Mouse (Mus musculus) lung, postnatal 0 days (tissue): ENCODE measurements around the gene Odaph. TPM values are rescaled to one million over a fixed set of nuclear protein-coding genes. Genes with fewer than 3 reads are reported as not detected.
"Not testable (repeated sequence)": the region's sequence is repeated elsewhere in the genome, so short reads cannot be mapped to it uniquely, and the experiment has no call there.

Experiments
- ATAC-seq: fragments of 200-750 bp; cut with Nextera tagmentation; 2 replicates; pipeline ENCODE4 v1.8.0; 2017; ENCODE audit warnings: moderate library complexity
- DNase-seq: peaks from one replicate; pipeline ENCODE4 v3.0.0-alpha.2; 2016; ENCODE audit warnings: low spot score
- H3K27ac ChIP-seq: fragments of 300-500 bp; sonication (generic); 2 replicates; pipeline ENCODE4 v1.5.1; 2014; ENCODE audit warnings: antibody characterized with exemption, mild to moderate bottlenecking, low read length, mixed read lengths
- H3K27me3 ChIP-seq: fragments of 300-500 bp; sonication (generic); replicated peaks from 2 replicates; pipeline ENCODE4 v1.6.1; 2014; ENCODE audit warnings: low read length, mixed read lengths; ENCODE audit not compliant: insufficient read depth
- H3K36me3 ChIP-seq: fragments of 300-500 bp; sonication (generic); 2 replicates; pipeline ENCODE4 v1.6.1; 2014; ENCODE audit warnings: low read length, mixed read lengths; ENCODE audit not compliant: insufficient read depth
- H3K4me1 ChIP-seq: fragments of 300-500 bp; sonication (generic); 2 replicates; pipeline ENCODE4 v1.6.1; 2014; ENCODE audit warnings: antibody characterized with exemption, low read depth, low read length, mixed read lengths; ENCODE audit not compliant: insufficient read depth
- H3K4me2 ChIP-seq: fragments of 300-500 bp; sonication (generic); replicated peaks from 2 replicates; pipeline ENCODE4 v1.6.1; 2014; ENCODE audit warnings: low read depth, mild to moderate bottlenecking, low read length, moderate library complexity, mixed read lengths
- H3K4me3 ChIP-seq: fragments of 300-500 bp; sonication (generic); 2 replicates; pipeline ENCODE4 v1.5.1; 2014; ENCODE audit warnings: low read depth, low read length
- H3K9ac ChIP-seq: fragments of 300-500 bp; sonication (generic); replicated peaks from 2 replicates; pipeline ENCODE4 v1.6.1; 2014; ENCODE audit warnings: low read depth, mild to moderate bottlenecking
- H3K9me3 ChIP-seq: fragments of 300-500 bp; sonication (generic); 2 replicates; pipeline ENCODE4 v1.6.1; 2016; ENCODE audit warnings: low read length, mixed read lengths
- CTCF ChIP-seq: IDR thresholded peaks from 2 replicates; pipeline ENCODE4 v1.5.1; 2016; ENCODE audit warnings: antibody characterized with exemption, mild to moderate bottlenecking
- EP300 ChIP-seq: IDR thresholded peaks from 2 replicates; pipeline ENCODE4 v1.6.1; 2016; ENCODE audit warnings: antibody characterized with exemption, mild to moderate bottlenecking, control low read depth
- WGBS: fragments of 180-500 bp; shearing (Covaris S2); extraction: QIAGEN DNeasy Blood & Tissue Kit; methylation state at CpG from one replicate; pipeline ENCODE4 v1.1.7; 2014; 5-methylcytosine and 5-hydroxymethylcytosine counted together
- polyA plus RNA-seq: library from polyadenylated mRNA; unstranded; fragments of >200 nt; fragmentation: Nextera tagmentation; extraction: Ambion mirVana; gene quantifications from 2 replicates; pipeline ENCODE4 v1.2.1, GENCODE M21; 2015

Odaph gene
- 0.21 TPM in 1 of 2 replicates, not detected in the other for polyA plus RNA-seq

DNA sequence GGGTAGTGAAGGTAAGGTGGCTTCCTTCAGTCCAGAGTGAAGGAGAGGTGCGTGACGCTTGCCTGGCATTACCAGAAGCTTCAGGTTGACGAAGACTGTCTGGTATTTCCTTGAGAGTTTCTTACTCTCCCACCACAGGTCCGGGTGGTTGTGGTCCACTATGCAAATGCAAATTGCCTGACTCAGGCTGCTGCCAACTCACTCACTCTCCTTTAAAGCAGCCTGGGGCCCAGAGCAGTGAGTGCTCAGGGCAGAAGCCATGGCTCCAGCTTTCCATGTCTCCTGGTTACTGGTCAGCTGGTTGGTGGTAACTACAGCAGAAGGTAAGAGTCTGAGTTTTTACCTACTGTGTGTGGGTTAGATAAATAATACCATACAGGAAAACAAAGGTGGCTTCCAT, at the start of gene Odaph:
TSS of gene Odaph (plus strand) at position 240 of the 400 bp plus-strand sequence.
- WGBS: 70% methylated on average over 4 of the region's 4 CpGs
- ATAC-seq: no peak

GRCm38 (mm10) chr5:91945609-91946008, 41.7 kb upstream of the Odaph start:
- not testable (repeated sequence) for DNase-seq, H3K27ac ChIP-seq, H3K4me3 ChIP-seq, H3K4me2 ChIP-seq, ATAC-seq, H3K9me3 ChIP-seq, H3K27me3 ChIP-seq, H3K4me1 ChIP-seq, H3K9ac ChIP-seq
- H3K36me3 ChIP-seq: peaks cover 27% of the 10 kb centered on the region
- WGBS: 88% methylated on average over 1 of the region's 1 CpGs

More for the DNA sequence above, at the start of gene Odaph:
- Histone ChIP-seq H3K4me2 (no peak within 1 kb of the TSS), H3K36me3 (no peaks in the 10 kb centered on the region), H3K4me1 (no peaks in the 10 kb centered on the region), H3K9ac (no peak within 1 kb of the TSS), H3K9me3 (no peaks in the 10 kb centered on the region), H3K27me3 (no peaks in the 10 kb centered on the region), H3K4me3 (no peak within 1 kb of the TSS), H3K27ac (no peak within 1 kb of the TSS)
- DNase-seq: no peak
- TF ChIP-seq EP300 (no peak), CTCF (no peak)

GRCm38 (mm10) chr5:91947008-91947407, 40.3 kb upstream of the Odaph start:
- H3K27ac ChIP-seq: no peak overlapping the region
- 95% methylated on average over 4 of the region's 4 CpGs for WGBS
- ATAC-seq: no peak

DNA sequence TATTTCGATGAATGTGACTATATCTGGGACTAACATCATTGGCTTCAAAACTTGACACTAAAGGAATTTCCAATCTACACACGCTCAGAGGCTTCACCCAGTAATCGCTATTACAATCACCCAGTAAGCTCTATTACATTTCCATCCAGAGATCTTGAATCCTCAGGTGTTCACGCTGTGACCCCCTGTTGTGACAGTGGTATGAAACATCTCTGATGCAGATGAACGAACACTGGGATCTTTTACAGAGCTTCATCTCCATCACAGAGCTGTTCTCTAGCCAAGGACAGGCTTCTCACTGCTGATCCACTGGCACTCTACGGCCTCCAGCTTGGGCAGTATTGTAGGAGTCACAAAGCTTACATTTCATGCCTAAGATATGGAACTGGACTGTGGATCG, 37.8 kb upstream of the Odaph start:
- no peak for DNase-seq
- TF ChIP-seq EP300 (no peak), CTCF (no peak)
- Histone ChIP-seq H3K4me2 (no peak overlapping the region), H3K36me3 (peaks cover 36% of the 10 kb centered on the region), H3K4me3 (no peak overlapping the region), H3K4me1 (no peaks in the 10 kb centered on the region), H3K27me3 (no peaks in the 10 kb centered on the region), H3K9ac (no peak overlapping the region), H3K27ac (no peak overlapping the region), H3K9me3 (no peaks in the 10 kb centered on the region)
- WGBS: 97% methylated on average over 7 of the region's 7 CpGs
- ATAC-seq: no peak

More at GRCm38 (mm10) chr5:91947008-91947407, 40.3 kb upstream of the Odaph start:
- no peaks in the 10 kb centered on the region for H3K9me3 ChIP-seq
- no peak overlapping the region for H3K4me3 ChIP-seq
- no peak overlapping the region for H3K4me2 ChIP-seq
- TF ChIP-seq EP300 (no peak), CTCF (no peak)
- H3K4me1 ChIP-seq: no peaks in the 10 kb centered on the region
- H3K9ac ChIP-seq: no peak overlapping the region
- no peak for DNase-seq
- no peaks in the 10 kb centered on the region for H3K27me3 ChIP-seq
- peaks cover 27% of the 10 kb centered on the region for H3K36me3 ChIP-seq

GRCm38 (mm10) chr5:91951404-91951803, 35.9 kb upstream of the Odaph start:
- no peak for TF ChIP-seq EP300
- peak; percentile 48 for TF ChIP-seq CTCF
- H3K27ac ChIP-seq: no peak overlapping the region
- ATAC-seq (no peak), DNase-seq (peak; percentile 39)
- H3K9me3 ChIP-seq: no peaks in the 10 kb centered on the region
- H3K36me3 ChIP-seq: peaks cover 37% of the 10 kb centered on the region
- no peaks in the 10 kb centered on the region for H3K4me1 ChIP-seq
- H3K4me3 ChIP-seq: no peak overlapping the region
- no peaks in the 10 kb centered on the region for H3K27me3 ChIP-seq
- H3K4me2 ChIP-seq: no peak overlapping the region
- no peak overlapping the region for H3K9ac ChIP-seq

- TF ChIP-seq EP300: no peak
- TF ChIP-seq CTCF: no peak
- Histone ChIP-seq H3K27me3 (no peaks in the 10 kb centered on the region), H3K4me1 (peaks cover 13% of the 10 kb centered on the region; the same call in 1 of the 2 replicates), H3K9me3 (no peaks in the 10 kb centered on the region), H3K9ac (no peak overlapping the region), H3K4me3 (no peak overlapping the region), H3K4me2 (no peak overlapping the region), H3K27ac (no peak overlapping the region), H3K36me3 (peaks cover 21% of the 10 kb centered on the region)
- ATAC-seq (no peak), DNase-seq (no peak)
- WGBS: 87% methylated on average over 3 of the region's 3 CpGs
These were observed 30.1 kb upstream of the Odaph start for GRCm38 (mm10) chr5:91956991-91957760.
